Mouse (Mus musculus): ENCODE data around the gene Hoxb7.

The Hoxb7 gene

GRCm38 (mm10) chr11:96269869-96270268 is 16.6 kb upstream of the Hoxb7 start:
- no peak for DNase-seq

GRCm38 (mm10) chr11:96270996-96271540 is 15.4 kb upstream of the Hoxb7 start, which contains the start of gene Hoxb9:
TSS of gene Hoxb9 (plus strand) at chr11:96271457.
- DNase-seq: no peak

- no peak for DNase-seq
These were observed 14.8 kb upstream of the Hoxb7 start for GRCm38 (mm10) chr11:96271541-96272011.

- no peak for DNase-seq
These were observed 14.2 kb upstream of the Hoxb7 start for GRCm38 (mm10) chr11:96272024-96272921.

- DNase-seq: no peak
These were observed 12.0 kb upstream of the Hoxb7 start for GRCm38 (mm10) chr11:96274428-96274827.

GRCm38 (mm10) chr11:96275896-96276295 is 10.5 kb upstream of the Hoxb7 start:
- DNase-seq: no peak

GRCm38 (mm10) chr11:96277151-96278044 is 9.0 kb upstream of the Hoxb7 start:
- no peak for DNase-seq

- DNase-seq: no peak
These were observed 8.1 kb upstream of the Hoxb7 start for GRCm38 (mm10) chr11:96278324-96278723.

- DNase-seq: peak; percentile 77
These were observed 7.7 kb upstream of the Hoxb7 start for GRCm38 (mm10) chr11:96278773-96279172.

- DNase-seq: no peak
These were observed 6.8 kb upstream of the Hoxb7 start for GRCm38 (mm10) chr11:96279421-96280233.

GRCm38 (mm10) chr11:96280399-96281378 is 5.7 kb upstream of the Hoxb7 start:
- no peak for DNase-seq

GRCm38 (mm10) chr11:96281396-96281795 is 5.0 kb upstream of the Hoxb7 start:
- DNase-seq: no peak

- DNase-seq: no peak
These were observed 4.4 kb upstream of the Hoxb7 start, which contains the start of gene Hoxb8 for GRCm38 (mm10) chr11:96281855-96282570. TSS of gene Hoxb8 (plus strand) at chr11:96281905.

- DNase-seq: no peak
These were observed 3.5 kb upstream of the Hoxb7 start for GRCm38 (mm10) chr11:96282795-96283430.

GRCm38 (mm10) chr11:96284041-96284749 is 2.2 kb upstream of the Hoxb7 start:
- peak; percentile 27 for DNase-seq

GRCm38 (mm10) chr11:96284774-96285734 is 1.4 kb upstream of the Hoxb7 start:
- DNase-seq: no peak

GRCm38 (mm10) chr11:96286739-96287385 is 439 bp downstream of the Hoxb7 start:
- DNase-seq: no peak
